Mouse (Mus musculus) liver (tissue): ENCODE results near the gene Iqcg.
"Not testable (repeated sequence)": the region's sequence is repeated elsewhere in the genome, so short reads cannot be mapped to it uniquely, and the experiment has no call there.

Experiments
- DNase-seq: peaks from one replicate; pipeline ENCODE4 v3.0.0-alpha.2; 2020; ENCODE audit warnings: mixed read lengths

Iqcg gene

GRCm38 (mm10) chr16:33056095-33056785, at the start of gene Iqcg, which contains the start of gene Rpl35a:
TSS of gene Iqcg (minus strand) at chr16:33056218.
TSS of gene Rpl35a (plus strand) at chr16:33056453.
- peak; percentile 89 for DNase-seq

- no peak for DNase-seq
These were observed 29.6 kb upstream of the Iqcg start for GRCm38 (mm10) chr16:33085666-33086065.

GRCm38 (mm10) chr16:33083996-33084395, 28.0 kb upstream of the Iqcg start:
- no peak for DNase-seq

DNA sequence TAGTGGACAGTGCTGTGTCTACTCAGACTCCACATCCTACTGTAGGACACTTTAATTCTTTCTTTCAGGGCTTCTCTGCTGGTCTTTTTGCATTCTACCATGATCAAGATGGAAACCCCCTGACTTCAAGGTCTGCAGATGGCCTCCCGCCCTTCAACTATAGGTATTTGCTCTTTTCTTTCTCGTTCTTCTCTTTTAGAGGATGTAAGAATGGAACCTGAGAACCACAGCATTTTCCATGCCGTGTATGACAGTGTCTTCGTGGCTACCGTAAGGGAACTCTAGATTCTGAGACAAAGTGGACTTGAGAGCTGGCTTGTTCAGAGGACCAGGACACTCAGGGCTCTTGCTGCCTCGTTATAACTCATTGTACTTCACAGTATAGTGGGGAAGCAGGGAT, 26.9 kb upstream of the Iqcg start:
- DNase-seq, result no peak

GRCm38 (mm10) chr16:33080063-33080462, 24.0 kb upstream of the Iqcg start:
- no peak for DNase-seq

- no peak for DNase-seq
These were observed 21.1 kb upstream of the Iqcg start for GRCm38 (mm10) chr16:33077069-33077627.

GRCm38 (mm10) chr16:33076078-33076477, 20.1 kb upstream of the Iqcg start:
- no peak for DNase-seq

GRCm38 (mm10) chr16:33074967-33075366, 18.9 kb upstream of the Iqcg start:
- DNase-seq, result no peak

- no peak for DNase-seq
These were observed 17.0 kb upstream of the Iqcg start for GRCm38 (mm10) chr16:33072871-33073557.

GRCm38 (mm10) chr16:33070928-33071327, 14.9 kb upstream of the Iqcg start:
- DNase-seq, result no peak

- no peak for DNase-seq
These were observed 8.6 kb upstream of the Iqcg start for GRCm38 (mm10) chr16:33064636-33065035.

DNA sequence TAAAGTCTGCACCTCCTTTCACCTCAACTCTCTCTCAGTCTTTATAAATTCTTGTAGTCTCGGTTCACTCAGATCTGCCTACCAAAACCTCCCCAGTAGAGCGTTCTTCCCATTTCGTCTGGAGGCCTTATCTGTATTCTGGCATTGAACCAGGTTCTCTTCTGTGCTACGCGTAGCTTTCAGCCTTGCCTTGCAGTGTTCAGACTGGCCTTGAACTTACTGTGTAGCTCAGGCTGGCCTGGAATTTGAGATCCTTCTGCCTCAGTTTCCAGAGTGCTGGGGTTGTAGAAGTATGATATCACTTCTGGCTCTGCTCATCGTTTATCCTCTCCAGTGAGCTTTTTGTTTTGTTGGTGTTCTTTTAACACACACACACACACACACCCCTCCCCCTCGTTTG, 7.2 kb upstream of the Iqcg start:
- no peak for DNase-seq

DNA sequence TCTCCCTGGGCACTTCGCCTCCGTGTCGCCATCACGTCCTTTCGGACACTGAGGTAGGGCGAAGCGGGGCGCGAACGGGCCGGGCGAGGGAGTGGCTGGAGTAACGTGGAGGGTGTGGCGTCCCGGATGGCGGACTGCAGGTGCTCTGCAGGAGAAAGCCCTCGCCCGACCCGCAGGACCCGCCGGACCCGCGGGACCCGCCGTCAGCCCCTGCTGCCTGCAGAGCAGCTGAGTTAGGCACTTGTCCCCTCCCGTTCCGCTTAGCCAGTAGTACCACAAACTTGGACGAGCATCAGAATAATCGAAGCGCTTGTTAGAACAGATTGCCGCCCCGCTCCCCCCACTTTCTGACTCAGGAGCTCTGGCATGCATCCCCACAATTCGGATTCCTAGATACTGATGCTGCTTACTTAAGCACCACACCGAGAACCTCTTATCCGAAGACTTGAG, 6.7 kb upstream of the Iqcg start:
- peak; percentile 75 for DNase-seq

- peak; percentile 91 for DNase-seq
These were observed 6.1 kb upstream of the Iqcg start, which contains the start of gene Lmln for GRCm38 (mm10) chr16:33062024-33062681. TSS of gene Lmln (plus strand) at chr16:33062521.

DNA sequence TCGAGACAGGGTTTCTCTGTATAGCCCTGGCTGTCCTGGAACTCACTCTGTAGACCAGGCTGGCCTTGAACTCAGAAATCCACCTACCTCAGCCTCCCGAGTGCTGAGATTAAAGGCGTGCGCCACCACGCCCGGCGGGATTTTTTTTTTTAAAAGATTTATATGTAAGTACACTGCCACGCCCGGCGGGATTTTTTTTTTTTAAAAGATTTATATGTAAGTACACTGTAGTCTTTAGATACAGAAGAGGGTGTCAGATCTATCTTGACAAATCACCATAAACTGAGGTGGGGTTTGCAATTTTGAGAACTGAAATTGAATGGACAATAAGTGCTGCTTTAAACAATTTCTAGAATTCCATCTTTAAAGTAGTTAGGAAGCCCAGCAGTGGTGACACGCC, 5.4 kb upstream of the Iqcg start:
- no peak for DNase-seq

- no peak for DNase-seq
These were observed 4.9 kb upstream of the Iqcg start for GRCm38 (mm10) chr16:33060926-33061325.

DNA sequence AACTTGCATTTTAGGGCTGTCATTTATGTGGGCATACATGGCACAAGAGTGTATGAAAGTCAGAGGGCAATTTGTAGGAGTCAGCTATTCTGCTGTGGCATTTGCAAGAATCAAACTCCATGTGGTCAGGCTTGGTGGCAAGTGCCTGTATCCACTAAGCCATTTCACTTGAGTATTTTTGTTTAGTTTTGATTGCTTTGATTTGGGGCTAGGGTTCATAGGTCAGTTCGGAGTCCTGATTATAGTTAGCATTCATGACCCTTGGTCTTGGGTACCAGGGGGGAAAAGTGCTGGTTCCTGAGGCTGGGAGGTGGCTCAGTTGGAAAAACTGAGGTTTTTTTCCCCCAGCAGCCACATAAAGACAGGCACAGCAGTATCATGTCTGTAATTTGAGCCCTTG, 3.5 kb upstream of the Iqcg start:
- no peak for DNase-seq

GRCm38 (mm10) chr16:33058656-33059055, 2.6 kb upstream of the Iqcg start:
- DNase-seq, result not testable (repeated sequence)

GRCm38 (mm10) chr16:33058033-33058432, 2.0 kb upstream of the Iqcg start:
- no peak for DNase-seq

DNA sequence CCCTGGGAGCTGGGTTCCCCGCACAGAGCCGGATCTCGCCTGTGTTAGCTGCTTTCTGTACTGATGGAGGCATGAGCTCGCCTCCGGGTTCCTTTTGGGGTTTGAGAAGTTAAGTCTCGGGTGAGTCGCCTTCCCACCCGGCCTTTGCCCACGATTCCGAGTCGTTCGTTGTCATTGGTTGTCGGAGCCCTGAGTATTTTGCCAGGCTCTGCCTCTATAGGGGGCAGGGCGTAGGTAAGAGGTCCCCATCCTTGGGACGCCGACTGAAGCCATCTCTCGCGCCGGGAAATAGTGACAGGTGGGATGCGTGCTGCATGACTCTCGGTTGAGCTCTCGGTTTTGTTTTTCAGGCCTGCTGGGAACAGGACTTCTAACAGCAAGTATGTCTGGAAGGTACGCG, 768 bp upstream of the Iqcg start:
- peak; percentile 45 for DNase-seq

DNA sequence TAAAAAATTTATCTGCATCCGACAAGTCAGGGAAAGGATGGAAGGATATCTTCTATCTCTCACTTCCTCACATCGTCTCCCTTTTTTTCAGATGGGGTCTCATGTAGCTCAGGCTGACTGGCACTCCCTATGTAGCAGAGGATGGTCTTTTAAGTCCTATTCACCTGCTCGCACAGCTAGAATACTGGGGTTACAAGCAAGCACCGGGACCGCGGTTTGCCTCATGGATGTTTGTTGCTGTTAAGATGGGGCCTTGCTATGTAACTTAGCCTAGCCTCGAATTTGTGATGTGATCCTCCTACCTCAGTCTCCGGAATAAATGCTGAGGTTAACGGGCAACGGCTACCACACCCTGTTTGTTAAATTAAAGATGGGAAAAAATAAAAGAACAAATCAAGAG, 363 bp downstream of the Iqcg start:
- no peak for DNase-seq

GRCm38 (mm10) chr16:33054927-33055326, 1.1 kb downstream of the Iqcg start:
- DNase-seq, result not testable (repeated sequence)

GRCm38 (mm10) chr16:33053141-33053540, 2.9 kb downstream of the Iqcg start:
- DNase-seq, result no peak
